Mouse (Mus musculus) thymus, postnatal 25 days (tissue): Measurements from ENCODE around the gene Glyr1.

Experiments
- DNase-seq: peaks from one replicate; pipeline ENCODE4 v3.0.0; 2022

Glyr1 gene

DNA sequence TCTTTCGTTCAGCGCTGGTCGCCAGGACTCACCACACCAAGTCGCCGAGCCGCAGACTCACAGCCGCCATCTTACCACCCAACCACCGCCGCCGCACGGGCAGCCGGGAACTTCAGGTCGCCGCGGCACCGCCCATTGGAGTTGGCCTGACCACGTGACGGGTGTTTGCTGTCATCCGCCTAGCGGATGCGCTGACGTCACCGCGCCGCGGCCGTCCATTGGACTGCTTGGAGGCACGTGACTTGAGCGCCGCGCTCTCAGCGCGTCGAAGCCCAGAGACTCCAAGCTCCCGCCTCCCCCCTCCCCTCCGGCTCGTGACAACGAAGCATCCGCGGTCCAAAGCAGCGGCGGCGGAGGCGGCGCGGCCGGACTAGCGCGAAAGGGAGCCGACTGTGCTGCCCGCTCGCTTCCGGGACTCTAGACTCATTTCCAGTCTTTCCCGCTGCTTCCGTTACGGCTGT, at the start of gene Glyr1, which contains the start of gene Ubn1:
Glyr1 (minus strand) TSS at position 90 of the 461 bp plus-strand sequence.
Ubn1 (plus strand) TSS at position 284 of the 461 bp plus-strand sequence.
- DNase-seq: peak; percentile 99

DNA sequence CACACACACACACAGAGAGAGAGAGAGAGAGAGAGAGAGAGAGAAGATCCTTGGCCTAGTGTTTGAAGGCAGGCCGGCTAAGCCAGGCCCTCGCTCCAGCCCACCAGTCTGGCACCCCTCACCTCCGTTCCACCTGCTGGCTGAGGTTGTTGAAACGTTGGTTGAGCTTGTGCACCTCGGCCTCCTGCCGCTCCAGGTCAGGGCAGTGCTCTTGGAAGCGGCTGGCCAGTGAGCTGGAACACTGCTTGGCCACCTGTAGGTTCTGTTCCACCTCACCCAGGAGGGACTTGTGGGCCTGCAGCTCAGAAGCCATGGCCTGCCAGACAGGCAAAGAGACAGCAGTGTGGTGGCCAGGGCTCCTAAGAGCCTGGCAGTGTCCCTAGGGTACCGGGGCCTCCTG, 46.8 kb upstream of the Glyr1 start:
- no peak for DNase-seq

DNA sequence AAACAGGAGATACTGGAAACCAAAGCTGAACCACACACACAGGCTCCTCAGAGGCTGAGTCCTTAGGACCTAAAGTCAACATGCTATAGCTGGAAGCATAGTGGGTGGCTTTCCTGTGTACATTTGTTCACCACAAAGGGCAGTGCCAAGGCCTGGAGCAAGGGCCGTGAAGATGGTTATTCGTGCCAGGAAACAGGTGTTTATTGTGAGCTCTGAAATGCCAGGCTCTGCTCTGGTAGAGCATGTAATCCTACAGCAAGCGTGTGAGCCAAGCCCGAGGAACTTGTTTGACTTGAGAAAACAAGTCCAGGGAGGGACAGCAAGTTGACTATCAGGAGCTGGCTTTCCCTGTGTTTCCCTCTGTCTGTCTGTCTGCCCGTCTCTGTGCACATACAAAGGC, 43.6 kb upstream of the Glyr1 start:
- no peak for DNase-seq

DNA sequence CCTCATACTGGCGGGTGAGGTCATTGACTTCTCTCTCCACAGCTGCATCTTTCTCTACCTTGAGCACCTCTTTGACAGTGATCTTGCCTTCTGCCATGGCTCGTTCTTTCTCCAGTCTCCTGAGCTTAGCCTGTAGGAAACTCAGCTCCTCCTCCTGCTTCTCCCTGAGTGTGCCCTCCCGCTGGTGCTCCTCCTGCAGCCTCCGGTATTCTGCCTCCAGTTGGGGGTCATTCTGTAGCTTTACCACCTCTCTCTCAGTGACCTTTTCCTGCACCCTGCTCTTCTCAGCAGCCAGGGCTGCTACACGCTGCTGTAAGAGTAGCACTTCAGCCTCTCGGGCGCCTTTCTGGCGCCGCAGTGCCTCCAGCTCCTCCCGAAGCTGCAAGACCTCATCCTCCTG, 39.4 kb upstream of the Glyr1 start:
- DNase-seq: no peak

DNA sequence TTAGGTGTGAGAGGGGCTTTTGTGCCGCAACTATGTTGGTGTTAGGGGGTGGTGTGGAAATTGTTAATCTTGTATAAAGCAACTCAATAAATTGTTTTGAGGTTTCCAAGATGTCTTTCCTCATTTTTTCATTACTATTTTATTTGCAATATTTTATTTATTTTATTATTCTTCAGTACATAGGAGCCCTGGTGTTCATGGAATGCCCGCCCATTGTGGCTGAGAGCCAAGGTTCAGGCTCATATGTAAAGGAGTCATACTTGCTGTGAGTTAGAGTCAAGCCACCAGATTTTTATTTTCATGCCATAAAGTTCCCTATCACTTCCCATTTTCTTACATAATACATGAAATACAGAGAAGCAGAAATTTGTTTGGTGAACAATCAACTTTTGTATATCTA, 36.5 kb upstream of the Glyr1 start:
- DNase-seq: no peak

DNA sequence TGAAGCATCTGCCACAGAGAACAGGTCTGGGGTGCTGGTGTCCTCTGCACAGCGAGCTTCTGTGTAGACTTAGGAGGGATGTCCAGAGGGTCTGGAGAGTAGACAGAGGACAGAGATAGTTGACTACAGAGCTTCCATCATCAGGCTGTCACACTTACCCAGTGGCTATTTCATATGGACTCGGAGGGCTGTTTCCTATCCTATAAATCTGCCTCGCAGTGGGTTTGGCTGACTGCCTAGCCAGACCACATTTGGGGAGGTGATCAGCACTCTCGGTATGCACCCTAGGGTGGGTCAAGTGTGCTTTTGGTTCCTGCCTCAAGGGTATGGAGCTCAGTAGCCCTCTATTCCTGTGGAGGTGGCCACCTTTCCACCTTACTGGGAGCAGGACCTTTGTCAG, 35.5 kb upstream of the Glyr1 start:
- no peak for DNase-seq

DNA sequence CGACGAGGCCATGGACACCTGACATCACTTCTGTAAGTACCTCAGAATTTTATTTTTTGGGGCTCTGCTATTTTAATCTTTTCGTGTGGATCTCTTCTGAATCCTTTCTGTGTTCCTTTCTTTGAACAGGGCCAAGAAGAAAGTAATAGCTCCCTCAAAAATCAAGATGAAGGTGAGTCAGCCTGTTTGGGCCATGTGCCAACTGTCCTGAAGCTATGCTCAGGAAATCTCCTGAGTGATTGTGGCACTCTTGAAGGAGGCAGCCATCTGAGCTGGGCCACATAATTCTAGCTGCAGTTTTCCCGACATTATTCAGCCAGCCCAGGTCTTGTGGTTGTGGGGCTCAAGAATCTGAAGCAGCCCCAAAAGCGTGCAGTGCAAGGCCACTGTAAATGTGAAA, 24.7 kb upstream of the Glyr1 start:
- no peak for DNase-seq

DNA sequence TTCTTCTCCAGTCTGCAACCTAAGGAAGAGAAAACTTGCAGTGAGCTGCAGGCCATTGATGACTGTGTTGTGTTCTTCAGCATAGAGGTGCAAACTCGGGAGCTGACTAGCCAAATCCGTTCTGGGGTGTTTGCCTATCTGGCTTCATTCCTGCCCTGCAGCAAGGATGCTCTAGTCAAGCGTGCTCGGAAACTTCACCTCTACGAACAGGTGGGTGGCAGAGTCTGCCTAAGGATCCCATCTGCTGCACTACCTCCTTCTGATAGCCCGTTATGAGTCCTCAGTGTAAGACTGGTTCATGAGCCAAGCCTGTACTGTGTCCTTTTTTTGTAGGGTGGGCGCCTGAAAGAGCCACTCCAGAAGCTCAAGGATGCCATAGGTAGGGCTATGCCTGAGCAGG, 22.3 kb upstream of the Glyr1 start:
- no peak for DNase-seq

DNA sequence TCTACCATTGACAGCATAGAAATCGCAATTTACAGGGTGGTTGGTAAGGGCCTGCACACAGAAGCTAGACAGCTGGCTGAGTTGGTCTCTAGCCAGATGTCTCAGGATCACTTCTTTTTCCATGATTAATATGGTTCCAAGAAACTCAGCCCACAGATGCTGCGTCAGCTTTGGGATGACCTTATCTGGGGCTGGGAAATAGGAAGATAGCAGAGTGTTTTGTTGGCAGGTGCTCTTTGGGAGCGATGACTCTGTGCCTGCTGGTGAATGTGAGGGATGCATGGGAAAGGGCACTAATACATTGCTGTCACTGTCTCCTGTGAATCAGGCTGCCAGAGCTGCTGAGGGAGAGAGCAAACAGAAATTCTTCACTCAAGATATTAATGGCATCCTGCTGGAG, 20.7 kb upstream of the Glyr1 start:
- no peak for DNase-seq

DNA sequence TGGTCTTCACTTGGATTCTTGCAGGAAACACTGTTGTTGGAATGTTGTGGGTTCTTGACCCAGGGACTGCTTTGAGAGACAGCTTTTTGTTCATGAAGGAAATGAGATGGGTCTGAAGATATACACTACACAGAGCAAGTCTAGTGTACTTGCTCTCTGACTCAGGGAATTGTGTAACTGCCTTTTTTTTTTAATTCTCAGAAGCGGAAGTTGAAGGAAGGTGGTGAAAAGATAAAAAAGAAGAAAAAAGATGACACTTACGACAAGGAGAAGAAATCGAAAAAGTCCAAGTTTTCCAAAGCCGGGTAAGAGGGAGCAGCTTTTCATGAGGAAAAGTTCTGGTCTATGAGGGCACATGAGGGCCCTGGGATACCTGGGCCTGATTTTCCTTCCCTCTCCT, 13.8 kb upstream of the Glyr1 start:
- no peak for DNase-seq

DNA sequence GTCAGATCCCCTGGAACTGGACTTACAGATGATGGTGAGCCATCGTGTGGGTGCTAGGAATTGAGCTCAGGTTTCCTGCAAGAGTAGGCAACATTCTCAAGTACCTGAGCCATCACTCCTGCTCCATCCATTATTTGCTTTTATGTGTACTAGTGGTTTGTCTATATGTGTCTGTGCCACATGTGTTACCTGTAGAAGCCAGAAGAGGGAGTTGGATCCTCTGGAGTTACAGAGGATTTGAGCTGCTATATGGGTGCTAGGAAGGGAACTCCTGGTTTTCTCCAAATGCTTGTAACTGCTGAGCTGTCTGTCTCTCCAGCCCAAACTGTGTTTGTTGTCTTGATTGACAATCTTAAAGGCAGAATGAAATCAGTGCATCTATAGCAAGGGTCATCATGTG, 8.5 kb upstream of the Glyr1 start:
- DNase-seq: no peak

DNA sequence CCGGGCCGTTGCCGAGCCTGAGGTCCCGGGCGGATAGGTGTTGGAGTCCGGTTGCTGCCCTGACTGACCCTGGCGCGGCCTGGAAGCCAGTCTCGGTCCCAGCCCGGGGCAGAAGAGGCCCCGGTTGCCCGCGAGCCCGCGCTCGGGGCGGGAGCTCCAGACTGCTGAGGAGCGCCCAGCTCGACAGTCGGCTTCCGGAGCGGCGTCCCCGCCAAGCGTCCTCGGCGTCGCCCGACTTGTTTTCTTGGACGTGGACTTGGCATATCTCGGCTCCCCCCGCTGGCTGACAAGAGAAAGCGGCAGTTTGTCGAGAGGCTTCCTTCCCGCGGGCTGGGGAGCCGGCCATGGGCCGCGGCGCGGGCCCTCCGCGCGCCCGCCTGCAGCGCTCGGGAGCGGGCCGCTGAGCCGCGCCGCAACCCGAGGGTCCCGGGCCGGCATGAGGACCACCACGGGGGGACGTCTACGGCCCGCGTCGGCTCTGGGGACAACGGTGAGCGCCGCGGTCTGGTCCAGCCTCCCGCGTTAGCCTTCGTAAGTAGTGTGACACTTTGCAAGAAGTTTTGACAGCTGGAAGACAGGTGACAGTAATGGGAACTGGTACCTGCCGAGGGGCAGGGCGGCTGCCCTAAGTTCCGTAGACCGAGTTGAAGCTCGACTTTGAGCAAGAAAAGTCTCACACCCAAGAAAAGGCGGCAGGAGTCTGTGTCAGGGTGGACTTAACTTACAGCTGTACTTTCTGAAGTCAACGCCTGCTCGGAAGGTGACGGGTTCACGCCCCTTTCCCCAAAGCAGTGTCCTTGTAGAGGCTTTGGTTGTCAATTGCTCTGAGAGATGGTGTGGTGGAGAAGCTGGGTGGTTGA, 818 bp upstream of the Glyr1 start:
- peak; percentile 87 for DNase-seq

DNA sequence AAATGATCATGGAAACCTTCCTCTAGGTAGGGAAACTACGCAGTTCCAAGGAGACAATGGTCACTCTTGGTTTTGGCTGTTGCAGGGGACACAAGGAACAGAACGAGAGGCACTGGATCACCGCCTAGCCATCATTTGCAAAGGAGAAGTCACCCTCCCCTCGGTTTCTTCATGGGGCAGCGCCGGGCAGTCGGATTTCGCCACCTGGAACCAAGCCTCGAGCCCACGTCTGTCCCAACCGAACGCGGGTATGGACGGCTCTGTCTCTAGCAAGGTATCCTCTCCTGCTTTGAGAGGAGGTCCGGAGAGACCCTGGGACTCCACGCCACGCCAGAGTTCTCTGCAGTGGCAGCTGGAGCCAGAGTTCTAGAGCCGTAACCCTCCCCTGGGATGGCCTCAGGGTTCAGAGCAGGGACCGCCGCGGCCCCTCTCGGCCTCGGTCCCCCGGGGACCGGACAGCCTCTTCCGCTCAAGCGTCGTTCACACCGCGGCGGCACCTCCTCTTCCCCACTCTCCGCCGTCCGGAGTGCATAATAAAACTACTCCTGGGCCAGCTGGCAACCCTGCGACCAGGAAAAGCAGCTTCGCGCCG, 385 bp downstream of the Glyr1 start:
- no peak for DNase-seq

DNA sequence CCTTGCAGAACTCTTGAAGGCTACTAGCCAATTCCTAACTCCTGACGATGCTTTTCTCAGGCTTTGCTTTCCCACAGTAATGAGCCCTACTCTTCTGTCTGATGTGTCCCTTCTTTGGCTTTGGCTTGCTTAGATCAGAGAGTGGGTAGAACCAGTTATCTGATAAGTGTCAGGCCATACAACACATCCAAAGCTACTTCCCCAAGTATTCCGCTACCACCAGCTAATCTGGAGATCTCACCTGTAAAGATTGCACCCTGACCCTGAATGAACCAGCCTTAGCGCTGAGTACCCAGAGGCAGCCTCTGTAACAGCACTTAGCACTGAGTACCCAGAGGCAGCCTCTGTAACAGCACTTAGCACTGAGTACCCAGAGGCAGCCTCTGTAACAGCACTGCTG, 4.3 kb downstream of the Glyr1 start:
- no peak for DNase-seq

DNA sequence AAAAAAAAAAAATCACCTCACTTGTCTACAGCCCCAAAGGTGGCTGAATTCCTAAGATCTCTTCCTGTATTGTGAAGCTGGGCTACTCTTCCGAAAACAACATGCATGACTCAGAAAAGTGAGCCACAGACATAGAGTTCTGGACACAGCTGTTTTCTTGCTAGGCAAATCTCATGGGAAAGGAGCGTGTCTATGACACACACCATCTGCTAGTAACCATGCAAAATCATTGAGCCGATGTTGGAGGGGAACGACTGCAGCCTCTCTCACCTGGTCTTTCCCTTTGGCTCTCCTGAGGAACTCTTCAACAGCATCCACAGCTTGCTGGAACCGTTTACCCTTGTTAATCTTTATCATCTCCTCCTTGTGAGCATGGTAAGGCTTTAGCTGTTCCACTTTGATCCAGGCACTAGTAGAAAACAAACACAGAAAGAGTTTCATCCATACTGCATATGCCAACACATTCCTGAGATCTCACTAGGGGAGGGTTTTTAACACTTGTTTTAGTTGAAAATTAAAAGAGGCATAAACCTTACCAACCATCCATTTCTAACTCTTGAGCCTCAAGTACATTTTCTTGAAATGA, 12.9 kb downstream of the Glyr1 start:
- DNase-seq: no peak

DNA sequence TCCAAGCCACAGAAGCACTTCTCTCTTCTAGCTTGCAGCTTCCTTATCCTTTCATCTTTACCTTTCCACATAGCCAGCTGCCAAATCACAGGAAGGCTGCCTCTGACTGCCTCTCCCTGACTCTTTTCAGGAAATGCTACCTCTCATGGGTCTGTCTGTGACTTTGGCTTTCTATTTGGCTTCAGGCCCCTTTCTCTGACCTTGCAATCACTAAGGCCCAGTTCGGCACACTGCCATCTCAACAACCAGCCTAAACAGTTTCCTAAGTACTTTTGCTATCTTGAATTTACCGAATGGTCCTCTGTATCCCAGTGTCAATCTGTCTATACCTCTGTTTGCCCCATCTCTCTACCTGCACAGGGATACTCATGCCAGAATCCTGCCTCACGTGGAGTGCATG, 14.1 kb downstream of the Glyr1 start:
- DNase-seq: no peak

DNA sequence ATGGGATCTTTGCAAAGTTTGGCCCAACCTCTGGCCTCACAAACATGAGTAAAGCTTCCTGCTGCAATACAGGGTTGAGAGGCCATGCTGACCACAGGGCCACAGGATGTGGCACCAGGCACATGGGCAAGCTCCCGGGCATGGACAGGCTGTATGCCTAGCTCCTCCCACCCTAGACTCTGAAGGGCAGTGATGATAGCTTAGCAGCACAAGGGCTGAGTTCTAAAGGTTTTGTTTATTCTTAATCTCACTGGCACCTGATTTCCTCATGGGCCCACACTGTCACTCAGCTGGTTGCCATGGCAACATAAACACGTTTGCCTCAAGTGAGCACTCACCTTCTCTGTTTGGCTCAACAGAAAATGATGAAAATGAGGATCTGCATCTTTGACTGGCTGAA, 19.8 kb downstream of the Glyr1 start:
- no peak for DNase-seq

DNA sequence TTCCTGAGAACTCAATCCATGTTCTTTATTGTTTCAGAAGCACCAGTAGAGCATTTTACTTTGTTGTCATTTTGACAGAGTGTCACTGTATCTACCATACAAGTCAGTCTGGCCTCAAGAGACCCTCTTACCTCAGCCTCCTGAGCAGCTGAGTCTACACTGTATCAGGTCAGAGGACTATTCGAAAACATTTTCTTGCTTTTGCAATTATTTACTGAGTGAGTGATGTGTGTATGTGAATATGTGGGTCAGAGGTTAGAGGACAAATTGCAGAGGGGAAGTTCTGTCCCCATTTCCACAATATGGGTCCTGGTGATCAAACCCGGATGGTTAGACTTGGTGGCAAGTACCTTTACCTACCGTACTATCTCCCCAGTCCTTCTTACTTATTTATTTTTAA, 25.6 kb downstream of the Glyr1 start:
- DNase-seq: no peak

DNA sequence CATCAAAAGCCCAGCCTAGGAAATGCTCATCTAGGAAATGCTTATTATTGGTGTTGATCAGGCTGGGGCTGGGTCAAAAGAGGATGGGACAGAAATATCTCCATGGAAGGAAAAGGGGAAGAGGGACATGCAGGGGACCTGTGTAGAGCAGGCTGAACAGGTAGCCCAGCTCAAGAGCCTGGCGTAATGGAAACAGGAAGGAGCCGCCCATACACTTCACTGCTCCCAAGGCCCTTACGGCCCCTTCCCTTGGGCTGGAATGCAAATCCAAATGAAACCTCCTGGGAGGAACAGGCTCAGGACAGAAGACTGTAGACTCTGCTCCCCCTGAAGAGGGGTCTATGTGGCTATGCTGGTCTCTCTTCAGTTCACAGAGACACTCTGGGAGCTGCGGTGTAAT, 35.1 kb downstream of the Glyr1 start:
- no peak for DNase-seq

DNA sequence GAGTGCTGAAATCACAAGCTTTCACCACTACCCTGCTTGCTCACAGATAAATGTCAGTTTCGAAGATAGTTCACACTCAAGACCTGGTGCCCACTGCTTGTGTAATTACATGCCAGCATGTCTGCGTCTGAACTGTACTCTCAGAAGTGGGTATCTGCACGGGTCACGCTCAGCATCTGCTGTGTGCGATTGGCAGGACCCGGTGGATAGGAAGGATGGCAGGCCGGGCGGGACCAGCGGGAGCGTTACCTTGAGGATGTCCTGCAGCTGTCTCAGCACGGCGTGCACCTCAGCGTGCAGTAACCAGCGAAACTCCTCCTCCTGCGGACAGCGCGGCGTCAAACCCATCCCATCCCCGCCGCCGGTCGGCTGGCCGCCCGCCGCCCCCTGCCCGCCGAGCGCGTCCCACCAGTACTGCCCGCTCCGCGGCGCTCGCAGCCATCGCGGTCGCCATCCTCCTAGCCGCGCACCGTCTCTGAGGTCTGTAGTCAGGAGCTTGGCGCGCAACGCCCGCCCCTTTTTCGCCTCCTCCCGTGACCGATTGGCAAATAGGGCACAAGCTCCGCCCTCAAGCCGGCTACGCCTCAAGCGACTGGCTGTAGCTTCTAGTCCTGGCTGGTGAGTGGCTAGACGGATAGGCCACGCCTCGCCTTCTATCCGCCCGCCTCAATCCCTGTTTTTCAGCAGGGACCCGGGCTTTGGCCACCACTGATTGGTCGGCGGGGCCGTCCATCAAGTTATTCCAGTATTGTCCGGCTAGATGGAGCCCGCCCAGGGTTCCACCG, 36.4 kb downstream of the Glyr1 start, which contains the start of gene Rogdi:
Rogdi (minus strand) TSS at position 500 of the 785 bp plus-strand sequence.
- peak; percentile 95 for DNase-seq

DNA sequence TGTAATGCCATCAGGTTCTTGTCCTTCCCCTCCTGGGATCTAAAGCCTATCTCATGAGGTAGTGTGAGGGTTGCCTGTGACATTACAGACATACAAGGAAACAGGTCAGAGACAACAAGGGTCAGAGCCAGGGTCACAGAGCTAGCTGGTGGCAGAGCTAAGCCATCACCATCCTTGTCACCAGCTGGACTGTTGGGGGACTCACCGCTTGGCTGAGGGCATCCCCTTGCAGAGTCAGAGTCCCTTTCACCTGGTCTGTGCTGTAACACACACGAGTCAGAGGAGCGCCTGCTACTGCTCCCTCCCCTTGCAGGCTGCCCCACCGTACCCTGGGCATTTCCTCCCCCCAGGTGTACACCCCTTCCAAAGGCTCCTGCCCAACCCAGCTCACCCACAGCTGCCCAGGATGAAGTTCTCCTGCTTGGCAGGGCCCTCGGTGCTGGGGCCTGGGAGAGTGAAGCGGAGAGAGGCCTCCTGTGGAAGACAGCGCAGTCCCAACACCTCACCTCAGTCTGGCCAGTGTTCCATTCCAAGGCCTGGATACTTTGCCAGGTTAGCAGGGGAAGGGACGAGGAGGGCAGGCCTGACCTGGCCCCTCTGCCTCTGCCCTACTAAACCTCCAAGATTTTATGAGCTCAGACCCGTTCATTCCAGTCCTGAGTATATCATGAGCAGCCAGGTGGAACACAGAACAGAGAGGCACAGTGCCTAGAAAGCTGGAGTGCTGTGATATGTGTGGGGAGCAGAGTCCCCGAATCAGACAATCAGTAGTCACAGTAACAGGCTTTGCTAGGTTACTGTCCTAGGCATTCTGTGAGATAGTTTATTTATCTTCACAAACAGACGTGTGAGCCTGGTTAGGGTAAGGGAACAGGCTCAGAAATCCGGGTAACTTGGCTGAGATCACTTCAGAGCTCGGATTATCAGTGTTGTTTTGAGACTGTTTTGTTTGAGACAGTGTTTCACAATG, 37.3 kb downstream of the Glyr1 start:
- no peak for DNase-seq

DNA sequence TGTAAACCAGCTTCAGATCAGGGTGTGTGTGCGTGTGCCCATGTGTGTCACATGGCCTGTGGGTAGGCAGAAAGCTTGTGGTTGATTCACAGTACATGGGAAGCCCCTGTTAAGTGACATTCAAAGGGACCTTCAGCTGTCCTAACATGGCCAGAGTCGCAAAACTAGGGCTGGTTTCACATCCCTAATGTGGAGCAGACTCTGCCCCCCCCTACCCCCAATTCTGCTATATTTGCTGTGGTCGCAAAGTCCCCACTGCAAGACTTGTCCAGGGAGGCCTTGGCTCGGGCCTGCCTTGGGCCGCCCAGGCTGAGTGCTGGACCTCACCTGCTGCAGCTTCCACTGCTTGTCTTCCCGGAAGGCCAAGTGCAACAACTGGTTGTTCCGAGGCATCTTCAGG, 38.4 kb downstream of the Glyr1 start:
- no peak for DNase-seq
